Mouse (Mus musculus): ENCODE results near the gene Nipa2. TPM values are rescaled to one million over a fixed set of nuclear protein-coding genes. Genes with fewer than 3 reads are reported as not detected.

Nipa2 gene
- polyA plus RNA-seq, 1 experiment: not detected

- 61% methylated on average over 8 of the region's 8 CpGs for WGBS
- no peak overlapping the region for H3K27ac ChIP-seq (ENCODE audit: insufficient read depth, low read depth, low read length)
- TF ChIP-seq CTCF (IDR thresholded peaks at IDR 0.05; ENCODE audit: insufficient read depth, low read depth, low read length) (no peak), POLR2A (IDR thresholded peaks at IDR 0.05; ENCODE audit: insufficient read depth, low read depth, low read length) (no peak)
Observed at GRCm38 (mm10) chr7:55911371-55911770, 50.9 kb downstream of the Nipa2 start.

GRCm38 (mm10) chr7:55910356-55910755 lies 51.9 kb downstream of the Nipa2 start:
- Histone ChIP-seq H3K4me3 (ENCODE audit: insufficient read depth, low read depth, low read length) (no peak overlapping the region), H3K4me1 (ENCODE audit: control insufficient read depth, insufficient read depth, low read length) (no peaks in the 10 kb centered on the region), H3K27ac (ENCODE audit: insufficient read depth, low read depth, low read length) (no peak overlapping the region)
- no peak for TF ChIP-seq POLR2A (IDR thresholded peaks at IDR 0.05; ENCODE audit: insufficient read depth, low read depth, low read length)
- TF ChIP-seq CTCF (IDR thresholded peaks at IDR 0.05; ENCODE audit: insufficient read depth, low read depth, low read length): no peak
- WGBS: 72% methylated on average over 2 of the region's 2 CpGs

More at GRCm38 (mm10) chr7:55911371-55911770, 50.9 kb downstream of the Nipa2 start:
- Histone ChIP-seq H3K4me3 (ENCODE audit: insufficient read depth, low read depth, low read length) (no peak overlapping the region), H3K4me1 (ENCODE audit: control insufficient read depth, insufficient read depth, low read length) (no peaks in the 10 kb centered on the region)

GRCm38 (mm10) chr7:55909519-55909918 lies 52.8 kb downstream of the Nipa2 start:
- Histone ChIP-seq H3K27ac (ENCODE audit: insufficient read depth, low read depth, low read length) (no peak overlapping the region), H3K4me3 (ENCODE audit: insufficient read depth, low read depth, low read length) (no peak overlapping the region), H3K4me1 (ENCODE audit: control insufficient read depth, insufficient read depth, low read length) (no peaks in the 10 kb centered on the region)
- WGBS: 86% methylated on average over 1 of the region's 1 CpGs
- TF ChIP-seq POLR2A (IDR thresholded peaks at IDR 0.05; ENCODE audit: insufficient read depth, low read depth, low read length): no peak
- no peak for TF ChIP-seq CTCF (IDR thresholded peaks at IDR 0.05; ENCODE audit: insufficient read depth, low read depth, low read length)

GRCm38 (mm10) chr7:55905449-55905848 lies 56.8 kb downstream of the Nipa2 start:
- 82% methylated on average over 2 of the region's 2 CpGs for WGBS
- no peak for TF ChIP-seq CTCF (IDR thresholded peaks at IDR 0.05; ENCODE audit: insufficient read depth, low read depth, low read length)
- no peak for TF ChIP-seq POLR2A (IDR thresholded peaks at IDR 0.05; ENCODE audit: insufficient read depth, low read depth, low read length)
- no peak overlapping the region for H3K4me3 ChIP-seq (ENCODE audit: insufficient read depth, low read depth, low read length)

GRCm38 (mm10) chr7:55903766-55904165 lies 58.5 kb downstream of the Nipa2 start:
- no peak overlapping the region for H3K27ac ChIP-seq (ENCODE audit: insufficient read depth, low read depth, low read length)
- WGBS: 68% methylated on average over 5 of the region's 5 CpGs
- no peak overlapping the region for H3K4me3 ChIP-seq (ENCODE audit: insufficient read depth, low read depth, low read length)
- TF ChIP-seq POLR2A (IDR thresholded peaks at IDR 0.05; ENCODE audit: insufficient read depth, low read depth, low read length) (no peak), CTCF (IDR thresholded peaks at IDR 0.05; ENCODE audit: insufficient read depth, low read depth, low read length) (no peak)
- H3K4me1 ChIP-seq (ENCODE audit: control insufficient read depth, insufficient read depth, low read length): no peaks in the 10 kb centered on the region

More at GRCm38 (mm10) chr7:55905449-55905848, 56.8 kb downstream of the Nipa2 start:
- Histone ChIP-seq H3K27ac (ENCODE audit: insufficient read depth, low read depth, low read length) (no peak overlapping the region), H3K4me1 (ENCODE audit: control insufficient read depth, insufficient read depth, low read length) (no peaks in the 10 kb centered on the region)

- TF ChIP-seq POLR2A (IDR thresholded peaks at IDR 0.05; ENCODE audit: insufficient read depth, low read depth, low read length) (no peak), CTCF (IDR thresholded peaks at IDR 0.05; ENCODE audit: insufficient read depth, low read depth, low read length) (no peak)
- Histone ChIP-seq H3K27ac (ENCODE audit: insufficient read depth, low read depth, low read length) (no peak overlapping the region), H3K4me3 (ENCODE audit: insufficient read depth, low read depth, low read length) (no peak overlapping the region), H3K4me1 (ENCODE audit: control insufficient read depth, insufficient read depth, low read length) (no peaks in the 10 kb centered on the region)
- WGBS: 94% methylated on average over 11 of the region's 11 CpGs
Observed at GRCm38 (mm10) chr7:55891797-55892196, 70.5 kb downstream of the Nipa2 start.

GRCm38 (mm10) chr7:55890731-55891130 lies 71.5 kb downstream of the Nipa2 start:
- Histone ChIP-seq H3K4me1 (ENCODE audit: control insufficient read depth, insufficient read depth, low read length) (no peaks in the 10 kb centered on the region), H3K4me3 (ENCODE audit: insufficient read depth, low read depth, low read length) (no peak overlapping the region), H3K27ac (ENCODE audit: insufficient read depth, low read depth, low read length) (no peak overlapping the region)
- TF ChIP-seq CTCF (IDR thresholded peaks at IDR 0.05; ENCODE audit: insufficient read depth, low read depth, low read length) (no peak), POLR2A (IDR thresholded peaks at IDR 0.05; ENCODE audit: insufficient read depth, low read depth, low read length) (no peak)

GRCm38 (mm10) chr7:55889996-55890395 lies 72.3 kb downstream of the Nipa2 start:
- 79% methylated on average over 4 of the region's 4 CpGs for WGBS
- no peaks in the 10 kb centered on the region for H3K4me1 ChIP-seq (ENCODE audit: control insufficient read depth, insufficient read depth, low read length)
- no peak overlapping the region for H3K4me3 ChIP-seq (ENCODE audit: insufficient read depth, low read depth, low read length)
- no peak overlapping the region for H3K27ac ChIP-seq (ENCODE audit: insufficient read depth, low read depth, low read length)
- TF ChIP-seq CTCF (IDR thresholded peaks at IDR 0.05; ENCODE audit: insufficient read depth, low read depth, low read length) (no peak), POLR2A (IDR thresholded peaks at IDR 0.05; ENCODE audit: insufficient read depth, low read depth, low read length) (no peak)

- TF ChIP-seq POLR2A (IDR thresholded peaks at IDR 0.05; ENCODE audit: insufficient read depth, low read depth, low read length): no peak
- no peak for TF ChIP-seq CTCF (IDR thresholded peaks at IDR 0.05; ENCODE audit: insufficient read depth, low read depth, low read length)
- 94% methylated on average over 4 of the region's 4 CpGs for WGBS
- H3K4me1 ChIP-seq (ENCODE audit: control insufficient read depth, insufficient read depth, low read length): no peaks in the 10 kb centered on the region
- no peak overlapping the region for H3K27ac ChIP-seq (ENCODE audit: insufficient read depth, low read depth, low read length)
- no peak overlapping the region for H3K4me3 ChIP-seq (ENCODE audit: insufficient read depth, low read depth, low read length)
Observed at GRCm38 (mm10) chr7:55888603-55889002, 73.7 kb downstream of the Nipa2 start.

Other genes with a start within 250 kb of the Nipa2 start
- gene Siglech, start 194.3 kb downstream of the Nipa2 start, polyA plus RNA-seq (2012; ENCODE audit: insufficient read depth, insufficient read length, low replicate concordance, missing spikeins): not detected in 2 replicates
- gene Tubgcp5, start 168.3 kb downstream of the Nipa2 start, polyA plus RNA-seq (2012; ENCODE audit: insufficient read depth, insufficient read length, low replicate concordance, missing spikeins): not detected in 2 replicates
- 665 TPM in 1 of 2 replicates, not detected in the other for gene Cyfip1, start 120.7 kb downstream of the Nipa2 start, polyA plus RNA-seq (2012; ENCODE audit: insufficient read depth, insufficient read length, low replicate concordance, missing spikeins)
- 95.7 TPM in 1 of 2 replicates, not detected in the other for gene Nipa1, start 57.5 kb upstream of the Nipa2 start, polyA plus RNA-seq (2012; ENCODE audit: insufficient read depth, insufficient read length, low replicate concordance, missing spikeins)
- gene Herc2, start 87.7 kb upstream of the Nipa2 start, polyA plus RNA-seq (2012; ENCODE audit: insufficient read depth, insufficient read length, low replicate concordance, missing spikeins): 28.0 and 109 TPM in 2 replicates

All from olfactory bulb, adult 2 months (tissue).